Mouse (Mus musculus) ES-E14 (cell line): ENCODE measurements at regions not wholly inside any gene's neighbourhood (a gene's known extent, or its start where the extent isn't known, plus 50 kb on each side); places are given as distances from the start of the nearest gene placed in this dataset.

Experiments used
- DNase-seq: peaks from one replicate; pipeline ENCODE4 v3.0.0-alpha.2; 2013; ENCODE audit warnings: low read depth, low spot score
- H3K27ac ChIP-seq: 2 replicates; pipeline ENCODE4 v1.5.1; 2012; ENCODE audit warnings: low read depth, mild to moderate bottlenecking, low read length, moderate library complexity, mixed read lengths; ENCODE audit not compliant: poor library complexity, insufficient read depth, severe bottlenecking
- H3K36me3 ChIP-seq: 2 replicates; pipeline ENCODE4 v1.6.1; 2012; ENCODE audit warnings: mild to moderate bottlenecking, low read length, moderate library complexity, mixed read lengths; ENCODE audit not compliant: control insufficient read depth, poor library complexity, insufficient read depth, severe bottlenecking
- H3K4me1 ChIP-seq, 2 experiments: fragments of 150-350 bp in 1 of 2; sonication (generic) in 1 of 2; 2 replicates each; pipeline ENCODE4 v1.6.1; 2012; ENCODE audit warnings: low read length in 2 of 2, mild to moderate bottlenecking in 1 of 2, mixed read lengths in 1 of 2; ENCODE audit not compliant: control insufficient read depth in 2 of 2, insufficient read depth in 2 of 2, poor library complexity in 1 of 2
- H3K4me3 ChIP-seq, 2 experiments: fragments of 150-350 bp in 1 of 2; sonication (generic) in 1 of 2; 2 replicates each; pipeline ENCODE4 v1.5.1; 2012; ENCODE audit warnings: low read length in 2 of 2, low read depth in 1 of 2, mild to moderate bottlenecking in 1 of 2, mixed read lengths in 1 of 2; ENCODE audit not compliant: insufficient read depth in 1 of 2, poor library complexity in 1 of 2, severe bottlenecking in 1 of 2
- H3K9ac ChIP-seq: 2 replicates; pipeline ENCODE4 v1.6.1; 2012; ENCODE audit warnings: low read depth, mild to moderate bottlenecking, low read length, mixed read lengths; ENCODE audit not compliant: poor library complexity, insufficient read depth, severe bottlenecking
- H3K9me3 ChIP-seq: fragments of 150-350 bp; sonication (generic); 2 replicates; pipeline ENCODE4 v1.6.1; 2012; ENCODE audit warnings: low read depth, mild to moderate bottlenecking, low read length; ENCODE audit not compliant: control insufficient read depth, insufficient read depth
- CHD2 ChIP-seq: IDR thresholded peaks from 2 replicates; pipeline ENCODE4 v1.6.1; 2014; ENCODE audit warnings: mild to moderate bottlenecking, low read depth, low read length, inconsistent platforms
- HCFC1 ChIP-seq: IDR thresholded peaks from 2 replicates; pipeline ENCODE4 v1.6.1; 2012; ENCODE audit warnings: low read length, inconsistent platforms, borderline replicate concordance; ENCODE audit not compliant: insufficient read depth
- MAFK ChIP-seq: IDR thresholded peaks from 2 replicates; pipeline ENCODE4 v1.6.1; 2014; ENCODE audit warnings: mild to moderate bottlenecking, low read depth, low read length, inconsistent platforms; ENCODE audit not compliant: insufficient read depth
- ZC3H11A ChIP-seq: IDR thresholded peaks from 2 replicates; pipeline ENCODE4 v1.6.1; 2012; ENCODE audit warnings: low read depth, mild to moderate bottlenecking, inconsistent platforms, low read length, borderline replicate concordance
- ZNF384 ChIP-seq: IDR thresholded peaks from 2 replicates; pipeline ENCODE4 v1.6.1; 2012; ENCODE audit warnings: low read depth, low read length, inconsistent platforms
- in situ Hi-C, 2 experiments: fragments of 600-800 bp; cut with MboI; formaldehyde crosslinking; loops; one replicate each; pipeline ENCODE4 v1.15.1; 2025; ENCODE audit warnings: low sequenced_read_pairs in 2 of 2, inconsistent platforms in 1 of 2; ENCODE audit not compliant: unreplicated experiment in 2 of 2

DNA sequence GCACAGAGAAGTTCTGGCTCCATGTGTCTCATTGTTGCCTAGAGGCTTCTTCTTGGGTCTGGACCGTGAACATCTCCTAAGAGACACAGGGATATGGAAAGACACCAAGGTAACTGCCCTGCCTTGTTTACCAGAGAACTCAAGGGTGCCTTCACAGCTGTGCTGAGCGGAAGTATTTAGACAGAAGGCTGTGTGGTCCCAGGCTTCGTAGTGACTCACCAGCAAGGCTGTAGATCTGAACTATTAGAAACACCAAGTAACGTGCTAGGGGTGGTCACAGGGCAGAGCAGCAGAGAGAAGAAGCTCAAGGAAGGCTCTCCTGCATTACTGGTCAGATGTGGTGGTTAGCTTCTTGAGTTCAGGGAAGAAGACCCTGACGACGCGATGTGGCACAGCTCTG lies 51.6 kb upstream of the Lpp start:
- H3K9me3 ChIP-seq: no peaks in the 10 kb centered on the region
- H3K9ac ChIP-seq: no peak overlapping the region
- in situ Hi-C loops: no loop called here
- DNase-seq: no peak
- no peak overlapping the region for H3K4me3 ChIP-seq
- TF ChIP-seq MAFK (no peak), HCFC1 (no peak), ZNF384 (no peak), ZC3H11A (no peak), CHD2 (no peak)
- no peaks in the 10 kb centered on the region for H3K36me3 ChIP-seq
- H3K4me1 ChIP-seq: no peaks in the 10 kb centered on the region
- H3K27ac ChIP-seq: no peak overlapping the region

DNA sequence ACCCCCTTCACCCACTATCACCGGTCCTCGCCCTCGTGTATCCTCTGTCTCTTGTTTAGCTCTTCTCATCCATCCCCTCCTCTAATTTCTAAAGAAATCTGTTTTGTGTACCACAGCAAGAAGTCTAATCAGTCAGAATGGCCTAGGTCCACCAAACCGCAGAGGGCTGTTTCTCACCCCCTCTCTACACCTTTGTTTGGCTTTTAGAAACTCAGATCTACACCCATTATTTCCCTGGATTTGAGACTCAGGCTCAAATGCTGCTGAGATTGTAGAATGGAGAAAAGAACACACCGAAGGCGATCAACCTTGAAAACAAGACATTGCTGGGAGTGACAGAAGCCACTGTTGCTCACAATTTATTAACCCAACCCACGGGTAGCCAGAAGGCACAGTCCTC lies 52.7 kb upstream of the Lpp start:
- Histone ChIP-seq H3K9ac (no peak overlapping the region), H3K4me1 (no peaks in the 10 kb centered on the region), H3K27ac (no peak overlapping the region), H3K4me3 (no peak overlapping the region), H3K9me3 (no peaks in the 10 kb centered on the region), H3K36me3 (no peaks in the 10 kb centered on the region)
- in situ Hi-C loops: no loop called here
- no peak for DNase-seq
- TF ChIP-seq HCFC1: no peak
- TF ChIP-seq MAFK: no peak
- TF ChIP-seq ZNF384: no peak
- TF ChIP-seq CHD2: no peak
- no peak for TF ChIP-seq ZC3H11A

- no peak overlapping the region for H3K4me3 ChIP-seq
- no peak overlapping the region for H3K27ac ChIP-seq
- in situ Hi-C loops: no loop called here
- H3K4me1 ChIP-seq: no peaks in the 10 kb centered on the region
- no peak for DNase-seq
- no peak for TF ChIP-seq CHD2
- no peak for TF ChIP-seq HCFC1
- no peak for TF ChIP-seq ZC3H11A
- TF ChIP-seq ZNF384: no peak
- TF ChIP-seq MAFK: no peak
- H3K9me3 ChIP-seq: no peaks in the 10 kb centered on the region
- no peak overlapping the region for H3K9ac ChIP-seq
- no peaks in the 10 kb centered on the region for H3K36me3 ChIP-seq
Observed at GRCm38 (mm10) chr16:24339320-24340265, 53.7 kb upstream of the Lpp start.

DNA sequence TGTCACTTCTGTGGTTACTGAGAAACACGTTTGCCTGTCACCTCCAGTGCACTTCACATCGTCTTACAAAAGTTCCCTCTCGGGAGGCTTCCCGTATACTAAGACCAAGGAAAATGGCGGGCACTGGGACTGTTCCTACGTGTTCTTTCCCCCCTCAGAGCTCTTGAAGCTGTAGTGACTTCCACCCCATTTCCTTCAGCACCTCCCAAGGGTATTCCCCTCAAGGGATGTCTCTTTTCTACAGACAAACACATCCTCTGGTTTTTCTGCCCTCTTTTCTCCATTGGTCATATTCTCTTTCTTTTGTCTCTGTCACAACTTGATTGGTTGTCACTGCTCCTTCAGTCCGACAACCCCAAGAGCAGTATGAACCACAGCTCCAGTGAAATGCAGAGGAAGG lies 54.9 kb upstream of the Lpp start:
- no peaks in the 10 kb centered on the region for H3K4me1 ChIP-seq
- in situ Hi-C loops: no loop called here
- no peaks in the 10 kb centered on the region for H3K36me3 ChIP-seq
- no peak for TF ChIP-seq CHD2
- no peak for TF ChIP-seq MAFK
- TF ChIP-seq ZC3H11A: no peak
- TF ChIP-seq ZNF384: no peak
- no peak for TF ChIP-seq HCFC1
- no peak for DNase-seq
- H3K27ac ChIP-seq: no peak overlapping the region
- no peak overlapping the region for H3K9ac ChIP-seq
- H3K4me3 ChIP-seq: no peak overlapping the region
- H3K9me3 ChIP-seq: no peaks in the 10 kb centered on the region
